ENCODE assay signal across 15 mouse cellular contexts in genomic region chr3:28301378-28301777, GRCm38 (mm10). TPM values are rescaled to one million over a fixed set of nuclear protein-coding genes. Genes with fewer than 3 reads are reported as not detected.
DNase-seq lines count a peak whose midpoint lies in the region; ATAC-seq and TF ChIP-seq lines count a peak whose summit lies in the region.
"Had no signal": no experiment of that assay in that cellular context is flagged by ENCODE, and none has a peak within 500 bp of the region (broad histone marks: within the 10 kb centered on the region; RNA-seq: fewer than 3 reads in every experiment).

No protein-coding gene starts in this region.

- no peaks in the 10 kb centered on the region for H3K27me3 ChIP-seq in heart, adult 2 months (ENCODE audit: control insufficient read depth, insufficient read depth, low read length)
- H3K27me3 ChIP-seq in forebrain, embryonic 10.5 days (ENCODE audit: poor library complexity, severe bottlenecking): no peaks in the 10 kb centered on the region
- no peaks in the 10 kb centered on the region for H3K27me3 ChIP-seq in hindbrain, embryonic 16.5 days (replicated peaks; ENCODE audit: control insufficient read depth, insufficient read depth, low read length)
- H3K27me3 ChIP-seq: embryonic facial prominence, embryonic 15.5 days had no signal

- no peaks in the 10 kb centered on the region for H3K9me3 ChIP-seq in forebrain, embryonic 10.5 days
- H3K9me3 ChIP-seq in hindbrain, embryonic 16.5 days (ENCODE audit: control insufficient read depth, low read length): no peaks in the 10 kb centered on the region
- H3K9me3 ChIP-seq: embryonic facial prominence, embryonic 15.5 days had no signal

- intact Hi-C loops in heart, adult 2 months (cut with DNase I): loop anchor here (10.0 kb wide), 1 partner anchor 63 kb away; no protein-coding TSS in a partner anchor

- 0 out of 2 replicates have a peak, but pooled peaks have one; percentile 7 for TF ChIP-seq CTCF in heart, adult 2 months (IDR thresholded peaks at IDR 0.05)

- no peak overlapping the region for H3K4me3 ChIP-seq in heart, adult 2 months
- no peak overlapping the region for H3K4me3 ChIP-seq in forebrain, embryonic 10.5 days
- no peak overlapping the region for H3K4me3 ChIP-seq in hindbrain, embryonic 16.5 days (ENCODE audit: low read length)
- H3K4me3 ChIP-seq: embryonic facial prominence, embryonic 15.5 days; myocyte had no signal

- H3K9ac ChIP-seq in heart, adult 2 months (ENCODE audit: low read depth, low read length): no peak overlapping the region
- no peak overlapping the region for H3K9ac ChIP-seq in hindbrain, embryonic 16.5 days (ENCODE audit: low read depth, low read length)
- H3K9ac ChIP-seq: embryonic facial prominence, embryonic 15.5 days had no signal

- no peak for DNase-seq in heart, adult 2 months
- DNase-seq in heart, adult 8-10 months (ENCODE audit: low spot score): no peak
- DNase-seq in MEL-GATA-1-ER (ENCODE audit: extremely low read depth, low read depth) (peak; percentile 84), liver (peak; percentile 51)
- peak; percentile 25 for DNase-seq in lung, postnatal 14 days
- DNase-seq in forebrain, embryonic 10.5 days (ENCODE audit: extremely low spot score, low spot score): no peak
- DNase-seq: B cell, adult 2 months; cerebellum, postnatal 36 days; kidney, postnatal 14 days; layer of hippocampus, postnatal 36 days had no signal

- no peak for TF ChIP-seq POLR2A in heart, adult 2 months (IDR thresholded peaks at IDR 0.05; ENCODE audit: insufficient read depth, low read depth, low read length)

- no peak for TF ChIP-seq EP300 in heart, adult 2 months (IDR thresholded peaks at IDR 0.05; ENCODE audit: insufficient read depth, low read depth, low read length)

- no peak overlapping the region; the same call in 1 of the 2 replicates for H3K27ac ChIP-seq in heart, adult 2 months
- no peak overlapping the region for H3K27ac ChIP-seq in forebrain, embryonic 10.5 days
- no peak overlapping the region for H3K27ac ChIP-seq in hindbrain, embryonic 16.5 days (ENCODE audit: low read depth, low read length)
- H3K27ac ChIP-seq: embryonic facial prominence, embryonic 15.5 days; hindbrain, postnatal 0 days had no signal

- WGBS in heart, adult 2 months: 8% methylated on average over 4 of the region's 4 CpGs
- 85% methylated on average over 4 of the region's 4 CpGs for WGBS in forebrain, embryonic 10.5 days
- 82% methylated on average over 4 of the region's 4 CpGs for WGBS in hindbrain, embryonic 16.5 days

- no peak for ATAC-seq in hindbrain, embryonic 16.5 days
- no peak for ATAC-seq in inflammation-experienced regulatory T-cells, adult 6 months
- ATAC-seq: hindbrain, postnatal 0 days had no signal

- peaks cover 4% of the 10 kb centered on the region for H3K4me1 ChIP-seq in heart, adult 2 months (ENCODE audit: control insufficient read depth, insufficient read depth, low read length)
- no peaks in the 10 kb centered on the region for H3K4me1 ChIP-seq in forebrain, embryonic 10.5 days
- H3K4me1 ChIP-seq in hindbrain, embryonic 16.5 days (ENCODE audit: control insufficient read depth, insufficient read depth, low read depth, low read length): no peaks in the 10 kb centered on the region
- H3K4me1 ChIP-seq: embryonic facial prominence, embryonic 15.5 days had no signal

- no peaks in the 10 kb centered on the region for H3K79me2 ChIP-seq in heart, adult 2 months (replicated peaks; ENCODE audit: control insufficient read depth, insufficient read depth, low read length)

- no peak overlapping the region for H3K4me2 ChIP-seq in hindbrain, embryonic 16.5 days (ENCODE audit: low read length)
- H3K4me2 ChIP-seq: embryonic facial prominence, embryonic 15.5 days had no signal

- H3K36me3 ChIP-seq in heart, adult 2 months (ENCODE audit: control insufficient read depth, insufficient read depth, low read length): no peaks in the 10 kb centered on the region
- no peaks in the 10 kb centered on the region for H3K36me3 ChIP-seq in forebrain, embryonic 10.5 days (replicated peaks)
- H3K36me3 ChIP-seq in hindbrain, embryonic 16.5 days (ENCODE audit: control insufficient read depth, insufficient read depth, low read length): no peaks in the 10 kb centered on the region
- H3K36me3 ChIP-seq: embryonic facial prominence, embryonic 15.5 days had no signal

RNA-seq across cellular contexts. Expression of gene Tnik, which starts 38.4 kb away (rescaled TPM):
- 10 to 100 TPM; 26.8 to 29.8 TPM for total RNA-seq in heart, adult 2 months (2021)
- polyA plus RNA-seq in heart, adult 2 months (2012; rRNA removed): 6.6 and 13.6 TPM in 2 replicates
- total RNA-seq in heart, adult 8-10 months (2022): 10 to 100 TPM; 16.8 to 28.7 (median 22.4) TPM
- polyA plus RNA-seq in forebrain, embryonic 10.5 days (2016; fragmentation: Nextera tagmentation; extraction: Ambion mirVana): 8.5 and 9.6 TPM in 2 replicates
- polyA plus RNA-seq in hindbrain, embryonic 16.5 days (2015; fragmentation: Nextera tagmentation; extraction: Ambion mirVana): 55.7 and 65.1 TPM in 2 replicates
- polyA plus RNA-seq in inflammation-experienced regulatory T-cells, adult 6 months (2017; shearing (Covaris generic)): 10 to 100 TPM; 41.3 to 66.3 (median 64.8) TPM

Comparison
In these comparisons a context has a peak if more than half of its experiments do, and no peak if none do; other contexts are left out.
1. DNase-seq: peak in MEL-GATA-1-ER (single experiment), liver (single experiment) and lung, postnatal 14 days (single experiment); none in heart, adult 2 months (0 of 2), heart, adult 8-10 months (single experiment) and forebrain, embryonic 10.5 days (single experiment).